Mouse (Mus musculus) CH12.LX (cell line): ENCODE measurements at regions not wholly inside any gene's neighbourhood (a gene's known extent, or its start where the extent isn't known, plus 50 kb on each side); places are given as distances from the start of the nearest gene placed in this dataset.

Experiments
- DNase-seq: peaks from one replicate; pipeline ENCODE4 v3.0.0-alpha.2; 2013; ENCODE audit errors: extremely low read depth
- H3K27ac ChIP-seq: 2 replicates; pipeline ENCODE4 v1.5.1; 2012; ENCODE audit warnings: low read depth, mild to moderate bottlenecking, control low read depth, moderate library complexity; ENCODE audit not compliant: insufficient read depth
- H3K27me3 ChIP-seq: replicated peaks from 2 replicates; pipeline ENCODE3; 2012; ENCODE audit warnings: inconsistent platforms
- H3K36me3 ChIP-seq, 2 experiments: replicated peaks in 1 of 2; 2 replicates each; pipeline versions ENCODE3 to v1.6.1; 2012; ENCODE audit warnings: inconsistent platforms in 1 of 2, low read length in 1 of 2, mild to moderate bottlenecking in 1 of 2, mixed read lengths in 1 of 2, moderate library complexity in 1 of 2; ENCODE audit not compliant: control insufficient read depth in 1 of 2, insufficient read depth in 1 of 2
- H3K4me1 ChIP-seq, 2 experiments: 2 replicates each; pipeline ENCODE4 v1.6.1; 2012; ENCODE audit warnings: inconsistent platforms in 1 of 2, moderate library complexity in 1 of 2; ENCODE audit not compliant: insufficient read depth in 2 of 2, control insufficient read depth in 1 of 2
- H3K4me2 ChIP-seq: 2 replicates; pipeline ENCODE4 v1.6.1; 2012; ENCODE audit warnings: low read depth, mild to moderate bottlenecking, control low read depth; ENCODE audit not compliant: poor library complexity, insufficient read depth, severe bottlenecking
- H3K4me3 ChIP-seq, 3 experiments: fragments of 150-350 bp in 1 of 3; sonication (generic) in 1 of 3; replicated peaks in 1 of 3; 2 replicates each; pipeline versions ENCODE3 to v1.5.1; 2011 to 2012; ENCODE audit warnings: low read depth in 2 of 3, low read length in 2 of 3, mild to moderate bottlenecking in 2 of 3, moderate library complexity in 2 of 3, control low read depth in 1 of 3, improper control_type of control experiment in 1 of 3, inconsistent platforms in 1 of 3, mixed read lengths in 1 of 3; ENCODE audit not compliant: poor library complexity in 1 of 3
- H3K79me2 ChIP-seq: replicated peaks from 2 replicates; pipeline ENCODE4 v1.6.1; 2012; ENCODE audit warnings: mild to moderate bottlenecking, moderate library complexity; ENCODE audit not compliant: control insufficient read depth, poor library complexity, insufficient read depth, severe bottlenecking; ENCODE audit errors: extremely low read depth
- H3K9ac ChIP-seq: 2 replicates; pipeline ENCODE4 v1.6.1; 2012; ENCODE audit warnings: low read depth, mild to moderate bottlenecking, control low read depth, moderate library complexity; ENCODE audit not compliant: insufficient read depth
- H3K9me3 ChIP-seq: replicated peaks from 2 replicates; pipeline ENCODE3; 2012; ENCODE audit warnings: low read length, inconsistent platforms, mixed read lengths
- CHD1 ChIP-seq: IDR thresholded peaks from 2 replicates; pipeline ENCODE4 v1.6.1; 2012; ENCODE audit warnings: low read depth, low read length, improper control_type of control experiment, inconsistent platforms
- CHD2 ChIP-seq: IDR thresholded peaks from 2 replicates; pipeline ENCODE4 v1.6.1; 2011; ENCODE audit warnings: low read length, improper control_type of control experiment
- E2F4 ChIP-seq: IDR thresholded peaks from 2 replicates; pipeline ENCODE4 v1.6.1; 2011; ENCODE audit warnings: low read depth, low read length, improper control_type of control experiment; ENCODE audit not compliant: insufficient replicate concordance
- ELF1 ChIP-seq: IDR thresholded peaks from 2 replicates; pipeline ENCODE4 v1.6.1; 2014; ENCODE audit warnings: low read depth, mild to moderate bottlenecking, inconsistent platforms, low read length, improper control_type of control experiment
- EP300 ChIP-seq: IDR thresholded peaks from 2 replicates; pipeline ENCODE4 v1.6.1; 2011; ENCODE audit warnings: low read length, improper control_type of control experiment
- GABPA ChIP-seq: IDR thresholded peaks from 2 replicates; pipeline ENCODE4 v1.6.1; 2012; ENCODE audit warnings: low read depth, low read length, improper control_type of control experiment, inconsistent platforms; ENCODE audit not compliant: insufficient replicate concordance
- HCFC1 ChIP-seq: IDR thresholded peaks from 2 replicates; pipeline ENCODE4 v1.6.1; 2012; ENCODE audit warnings: low read depth, mild to moderate bottlenecking, inconsistent platforms, low read length, improper control_type of control experiment
- JUN ChIP-seq: IDR thresholded peaks from 2 replicates; pipeline ENCODE4 v1.6.1; 2011; ENCODE audit warnings: low read depth, mild to moderate bottlenecking, low read length, improper control_type of control experiment, moderate library complexity; ENCODE audit not compliant: insufficient read depth
- JUND ChIP-seq: conservative IDR thresholded peaks from 2 replicates; pipeline ENCODE4 v1.6.1; 2011; ENCODE audit warnings: low read depth, low read length, improper control_type of control experiment
- MAX ChIP-seq: IDR thresholded peaks from 2 replicates; pipeline ENCODE4 v1.6.1; 2011; ENCODE audit warnings: low read length, improper control_type of control experiment
- MAZ ChIP-seq: IDR thresholded peaks from 2 replicates; pipeline ENCODE4 v1.6.1; 2012; ENCODE audit warnings: low read depth, mild to moderate bottlenecking, inconsistent platforms, low read length, improper control_type of control experiment, moderate library complexity
- MXI1 ChIP-seq: IDR thresholded peaks from 2 replicates; pipeline ENCODE4 v1.6.1; 2011; ENCODE audit warnings: mild to moderate bottlenecking, low read depth, low read length, improper control_type of control experiment
- MYC ChIP-seq: IDR thresholded peaks from 2 replicates; pipeline ENCODE4 v1.6.1; 2011; ENCODE audit warnings: low read depth, mild to moderate bottlenecking, improper control_type of control experiment, low read length
- NRF1 ChIP-seq: IDR thresholded peaks from 2 replicates; pipeline ENCODE4 v1.6.1; 2014; ENCODE audit warnings: low read depth, mild to moderate bottlenecking, inconsistent platforms, low read length, improper control_type of control experiment, moderate library complexity
- PAX5 ChIP-seq: IDR thresholded peaks from 2 replicates; pipeline ENCODE4 v1.6.1; 2012; ENCODE audit warnings: low read length, inconsistent platforms, mixed read lengths
- POLR2A ChIP-seq: IDR thresholded peaks from 2 replicates; pipeline ENCODE4 v1.6.1; 2011; ENCODE audit warnings: low read depth, mild to moderate bottlenecking, improper control_type of control experiment, low read length
- RAD21 ChIP-seq: IDR thresholded peaks from 2 replicates; pipeline ENCODE4 v1.6.1; 2011; ENCODE audit warnings: low read depth, mild to moderate bottlenecking, low read length, improper control_type of control experiment, moderate library complexity
- RCOR1 ChIP-seq: conservative IDR thresholded peaks from 2 replicates; pipeline ENCODE4 v1.6.1; 2012; ENCODE audit warnings: low read depth, mild to moderate bottlenecking, inconsistent platforms, low read length, improper control_type of control experiment
- SIN3A ChIP-seq: IDR thresholded peaks from 2 replicates; pipeline ENCODE4 v1.6.1; 2012; ENCODE audit warnings: low read length, improper control_type of control experiment, inconsistent platforms
- SMC3 ChIP-seq: IDR thresholded peaks from 2 replicates; pipeline ENCODE4 v1.6.1; 2011; ENCODE audit warnings: low read depth, low read length, improper control_type of control experiment
- TBP ChIP-seq: conservative IDR thresholded peaks from 2 replicates; pipeline ENCODE4 v1.6.1; 2011; ENCODE audit warnings: low read depth, low read length, improper control_type of control experiment
- TCF12 ChIP-seq: IDR thresholded peaks from 2 replicates; pipeline ENCODE4 v1.6.1; 2014; ENCODE audit warnings: low read depth, mild to moderate bottlenecking, inconsistent platforms, low read length, improper control_type of control experiment
- UBTF ChIP-seq: IDR thresholded peaks from 2 replicates; pipeline ENCODE4 v1.6.1; 2012; ENCODE audit warnings: low read depth, mild to moderate bottlenecking, inconsistent platforms, low read length, improper control_type of control experiment, moderate library complexity
- USF2 ChIP-seq: conservative IDR thresholded peaks from 2 replicates; pipeline ENCODE4 v1.6.1; 2011; ENCODE audit warnings: low read depth, low read length, improper control_type of control experiment
- ZC3H11A ChIP-seq: IDR thresholded peaks from 2 replicates; pipeline ENCODE4 v1.6.1; 2012; ENCODE audit warnings: low read depth, mild to moderate bottlenecking, inconsistent platforms, low read length, improper control_type of control experiment
- ZMIZ1 ChIP-seq: IDR thresholded peaks from 2 replicates; pipeline ENCODE4 v1.6.1; 2012; ENCODE audit warnings: low read depth, mild to moderate bottlenecking, inconsistent platforms, low read length, improper control_type of control experiment
- dilution Hi-C: fragments of 300-500 bp; cut with MboI; formaldehyde crosslinking; loops from 2 replicates; pipeline ENCODE4 v1.14.3; 2020; ENCODE audit warnings: low sequenced_read_pairs; ENCODE audit not compliant: extremely low pct_unique_long_range_greater_than_20kb, extremely low pct_ligation_motif_present
- in situ Hi-C: fragments of 300-500 bp; cut with MboI; formaldehyde crosslinking; loops from 3 replicates; pipeline ENCODE4 v1.14.3; 2019; ENCODE audit warnings: low sequenced_read_pairs, low pct_ligation_motif_present, low pct_unique_long_range_greater_than_20kb, mixed read lengths

DNA sequence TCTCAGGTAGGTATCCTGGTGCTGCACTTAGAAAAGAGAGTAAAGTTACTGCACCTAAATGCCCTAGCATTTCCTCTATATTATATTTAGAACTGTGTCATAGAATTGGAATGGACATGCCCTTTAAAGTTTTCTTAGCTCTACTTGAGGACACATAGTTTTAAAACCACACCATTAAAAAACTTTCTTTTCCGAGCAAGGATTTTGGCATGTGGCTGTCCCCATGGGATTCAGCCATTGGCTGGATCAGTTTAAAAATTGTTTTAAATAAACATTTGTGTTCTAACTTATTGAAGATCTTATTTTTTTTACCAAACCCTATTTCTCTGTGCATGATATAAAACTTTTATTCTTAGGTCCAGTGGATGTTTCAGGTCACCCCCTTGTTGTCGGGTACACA lies 484.2 kb upstream of the Nr2f2 start:
- Histone ChIP-seq H3K9ac (no peak overlapping the region), H3K27ac (no peak overlapping the region), H3K79me2 (no peaks in the 10 kb centered on the region), H3K9me3 (peaks cover 50% of the 10 kb centered on the region), H3K4me3 (no peak overlapping the region), H3K36me3 (no peaks in the 10 kb centered on the region), H3K4me1 (no peaks in the 10 kb centered on the region), H3K4me2 (no peak overlapping the region), H3K27me3 (no peaks in the 10 kb centered on the region)
- dilution Hi-C loops, result no loop called here
- in situ Hi-C loops, result no loop called here
- TF ChIP-seq ELF1 (no peak), E2F4 (no peak), PAX5 (no peak), MXI1 (no peak), SIN3A (no peak), POLR2A (no peak), MAZ (no peak), CHD1 (no peak), CHD2 (no peak), SMC3 (no peak), USF2 (no peak), RCOR1 (no peak), GABPA (no peak)
- no peak for DNase-seq

DNA sequence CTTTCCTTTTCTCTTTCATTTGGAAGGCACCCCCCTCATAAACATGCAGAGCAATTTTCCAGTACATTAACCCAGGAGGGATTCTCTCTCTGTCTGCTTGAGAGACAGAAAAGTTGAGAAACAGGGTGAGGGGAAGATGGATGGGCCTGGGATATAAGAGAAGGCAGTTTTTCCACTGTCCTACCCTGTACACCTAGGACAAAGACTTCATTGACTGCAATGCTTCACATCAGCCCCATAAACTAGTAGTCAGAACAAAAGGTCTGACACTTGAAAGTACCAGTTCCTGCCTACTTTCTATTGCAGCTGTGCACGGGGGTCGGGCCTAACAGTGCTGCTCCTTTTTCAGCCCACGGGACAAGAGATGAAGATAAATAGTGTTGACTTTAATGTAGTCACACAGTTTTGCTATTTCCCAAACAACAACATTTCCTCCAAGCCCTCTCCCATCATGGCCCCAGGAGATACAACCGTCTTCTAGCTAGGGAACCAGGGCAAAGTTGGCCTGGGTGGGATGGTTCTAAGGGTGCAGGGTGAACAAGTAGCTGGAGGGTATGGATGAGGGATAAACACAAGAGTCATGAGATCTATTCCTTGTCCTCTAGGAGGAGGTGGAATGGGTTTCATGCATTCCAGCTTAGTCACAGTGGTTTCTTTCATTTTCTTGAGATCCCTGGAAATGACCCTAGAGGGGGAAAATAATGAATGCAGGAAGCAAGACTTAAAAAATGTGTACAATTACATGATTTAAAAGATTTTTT lies 481.7 kb upstream of the Nr2f2 start:
- H3K36me3 ChIP-seq, result no peaks in the 10 kb centered on the region
- H3K27me3 ChIP-seq, result no peaks in the 10 kb centered on the region
- H3K4me1 ChIP-seq, result no peaks in the 10 kb centered on the region
- in situ Hi-C loops (no loop called here), dilution Hi-C loops (no loop called here)
- peaks cover 68% of the 10 kb centered on the region for H3K9me3 ChIP-seq
- no peak overlapping the region for H3K4me3 ChIP-seq
- no peak overlapping the region for H3K27ac ChIP-seq
- no peak overlapping the region for H3K9ac ChIP-seq
- H3K4me2 ChIP-seq, result no peak overlapping the region
- TF ChIP-seq NRF1, result no peak
- H3K79me2 ChIP-seq, result no peaks in the 10 kb centered on the region
- DNase-seq, result no peak

- Histone ChIP-seq H3K4me3 (no peak overlapping the region), H3K27me3 (no peaks in the 10 kb centered on the region), H3K4me1 (no peaks in the 10 kb centered on the region), H3K4me2 (no peak overlapping the region), H3K36me3 (no peaks in the 10 kb centered on the region), H3K9me3 (peaks cover 70% of the 10 kb centered on the region), H3K27ac (no peak overlapping the region), H3K9ac (no peak overlapping the region), H3K79me2 (no peaks in the 10 kb centered on the region)
- no peak for DNase-seq
- TF ChIP-seq POLR2A (no peak), EP300 (no peak), ELF1 (no peak), JUND (no peak), RAD21 (no peak), ZMIZ1 (no peak), CHD1 (no peak), JUN (no peak), HCFC1 (no peak), UBTF (no peak), MAZ (no peak), PAX5 (no peak), SIN3A (no peak), TCF12 (no peak), ZC3H11A (no peak), TBP (no peak), MAX (no peak), MYC (no peak)
- dilution Hi-C loops (no loop called here), in situ Hi-C loops (no loop called here)
Observed at GRCm38 (mm10) chr7:70847450-70847993, 481.0 kb upstream of the Nr2f2 start.
